11 mouse cellular contexts compared by ENCODE assay signal in genomic region chr11:22844754-22845718, GRCm38 (mm10). TPM values are rescaled to one million over a fixed set of nuclear protein-coding genes. Genes with fewer than 3 reads are reported as not detected.
DNase-seq lines count a peak whose midpoint lies in the region; TF ChIP-seq lines count a peak whose summit lies in the region.
"Had no signal": no experiment of that assay in that cellular context is flagged by ENCODE, and none has a peak within 500 bp of the region (broad histone marks: within the 10 kb centered on the region; RNA-seq: fewer than 3 reads in every experiment).

No protein-coding gene starts in this region.

- H3K4me3 ChIP-seq in heart, adult 2 months = no peak overlapping the region
- no peak overlapping the region for H3K4me3 ChIP-seq in thymus, adult 2 months (ENCODE audit: control insufficient read depth, insufficient read depth, low read length)
- H3K4me3 ChIP-seq: forebrain, embryonic 15.5 days; midbrain, embryonic 13.5 days had no signal

- H3K27me3 ChIP-seq in heart, adult 2 months (ENCODE audit: control insufficient read depth, insufficient read depth, low read length) = no peaks in the 10 kb centered on the region
- H3K27me3 ChIP-seq in thymus, adult 2 months (ENCODE audit: control insufficient read depth, insufficient read depth, low read length) = no peaks in the 10 kb centered on the region
- H3K27me3 ChIP-seq: forebrain, embryonic 15.5 days; midbrain, embryonic 13.5 days had no signal

- peaks cover 10% of the 10 kb centered on the region for H3K79me2 ChIP-seq in heart, adult 2 months (replicated peaks; ENCODE audit: control insufficient read depth, insufficient read depth, low read length)

- no peak overlapping the region for H3K9ac ChIP-seq in heart, adult 2 months (ENCODE audit: low read depth, low read length)
- H3K9ac ChIP-seq: forebrain, embryonic 15.5 days; midbrain, embryonic 13.5 days had no signal

- 63% methylated on average over 4 of the region's 4 CpGs for WGBS in heart, adult 2 months
- WGBS in thymus, adult 2 months = 30% methylated on average over 4 of the region's 4 CpGs

- no peak for TF ChIP-seq EP300 in heart, adult 2 months (IDR thresholded peaks at IDR 0.05; ENCODE audit: insufficient read depth, low read depth, low read length)

- no peak for TF ChIP-seq CTCF in heart, adult 2 months (IDR thresholded peaks at IDR 0.05)
- TF ChIP-seq CTCF in thymus, adult 2 months (IDR thresholded peaks at IDR 0.05; ENCODE audit: borderline replicate concordance, control insufficient read depth, extremely low read depth, insufficient read depth, low read length, poor library complexity) = no peak

- H3K27ac ChIP-seq in heart, adult 2 months = peak overlapping the region; percentile 20; the same call in 1 of the 2 replicates
- H3K27ac ChIP-seq in thymus, adult 2 months (ENCODE audit: control insufficient read depth, insufficient read depth, low read length) = peak overlapping the region; percentile 92
- H3K27ac ChIP-seq: forebrain, embryonic 15.5 days; midbrain, embryonic 13.5 days had no signal

- peaks cover 51% of the 10 kb centered on the region for H3K4me1 ChIP-seq in heart, adult 2 months (ENCODE audit: control insufficient read depth, insufficient read depth, low read length)
- H3K4me1 ChIP-seq in thymus, adult 2 months (replicated peaks; ENCODE audit: control insufficient read depth, insufficient read depth, low read length) = peaks cover 61% of the 10 kb centered on the region
- H3K4me1 ChIP-seq: forebrain, embryonic 15.5 days; midbrain, embryonic 13.5 days had no signal

- no peak for TF ChIP-seq POLR2A in heart, adult 2 months (IDR thresholded peaks at IDR 0.05; ENCODE audit: insufficient read depth, low read depth, low read length)
- TF ChIP-seq POLR2A in thymus, adult 2 months (IDR thresholded peaks at IDR 0.05; ENCODE audit: control insufficient read depth, extremely low read depth, insufficient read depth, low read length, poor library complexity) = no peak

- peaks cover 47% of the 10 kb centered on the region for H3K36me3 ChIP-seq in heart, adult 2 months (ENCODE audit: control insufficient read depth, insufficient read depth, low read length)
- no peaks in the 10 kb centered on the region; the same call in 1 of the 2 replicates for H3K36me3 ChIP-seq in thymus, adult 2 months (ENCODE audit: control insufficient read depth, insufficient read depth, low read length)
- H3K36me3 ChIP-seq: forebrain, embryonic 15.5 days; midbrain, embryonic 13.5 days had no signal

- no peak for DNase-seq in heart, adult 2 months
- DNase-seq in heart, postnatal 25 days (ENCODE audit: low spot score) = no peak
- no peak for DNase-seq in thymus, adult 2 months
- no peak for DNase-seq in thymus, postnatal 4 days
- DNase-seq in induced T-regulatory cell, adult 2 months (ENCODE audit: low read depth) = peak; percentile 71
- peak; percentile 60 for DNase-seq in telencephalon, adult 2 months (ENCODE audit: low read depth, low spot score)
- DNase-seq in ovary, postnatal 36 days (ENCODE audit: low spot score) = no peak
- DNase-seq in ovary, adult 18-20 months (ENCODE audit: low spot score) = no peak
- DNase-seq: kidney, postnatal 10 days had no signal

- intact Hi-C loops in heart, adult 2 months (cut with DNase I) = no loop called here
- intact Hi-C loops in heart, postnatal 25 days (cut with DNase I) = loop anchor here (5.0 kb wide), 1 partner anchor 83 kb away; no protein-coding TSS in a partner anchor

RNA-seq across cellular contexts. Expression of gene B3gnt2, which starts 15.7 kb away (rescaled TPM):
- 1 to 10 TPM; 3.5 to 6.2 TPM for total RNA-seq in heart, adult 2 months (2021)
- 5.7 and 7.1 TPM in 2 replicates for polyA plus RNA-seq in heart, adult 2 months (2012; rRNA removed)
- 1 to 10 TPM; 4.8 to 6.0 TPM for total RNA-seq in heart, postnatal 25 days (2021)
- polyA plus RNA-seq in thymus, adult 2 months (2012; rRNA removed) = 35.4 and 41.4 TPM in 2 replicates

Comparison
In these comparisons a context has a peak if more than half of its experiments do, and no peak if none do; other contexts are left out.
1. DNase-seq: peak in induced T-regulatory cell, adult 2 months (single experiment) and telencephalon, adult 2 months (single experiment); none in heart, adult 2 months (0 of 2), heart, postnatal 25 days (single experiment), thymus, adult 2 months (single experiment), thymus, postnatal 4 days (single experiment), ovary, postnatal 36 days (single experiment) and ovary, adult 18-20 months (single experiment).